Mouse (Mus musculus): ENCODE results near the gene Ackr3. TPM values are rescaled to one million over a fixed set of nuclear protein-coding genes. Genes with fewer than 3 reads are reported as not detected.

The Ackr3 gene
- polyA plus RNA-seq, 2 experiments, result 1.9 to 3.3 TPM

DNA sequence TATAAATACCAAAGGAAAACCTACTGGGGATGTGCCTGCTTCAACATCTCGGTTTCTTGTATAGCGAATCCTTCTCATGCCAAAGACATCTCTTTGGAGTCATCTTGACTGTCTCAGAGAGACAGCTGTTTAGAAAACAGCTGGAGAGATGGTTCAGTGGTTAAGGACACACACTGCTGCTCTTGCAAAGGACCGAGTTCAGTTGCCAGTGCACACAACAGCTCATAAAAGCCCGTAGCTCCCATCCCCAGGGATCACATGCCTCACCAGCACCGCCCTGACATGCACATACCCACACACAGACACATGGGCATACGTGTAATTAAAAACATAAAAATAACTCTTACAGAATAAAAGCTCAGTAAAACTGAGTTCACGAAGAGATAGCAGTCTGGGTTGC, 40.6 kb upstream of the Ackr3 start:
- Histone ChIP-seq H3K4me1 (replicated peaks; ENCODE audit: control insufficient read depth in 2 of 2, insufficient read depth in 2 of 2, low read length in 1 of 2) (no peaks in the 10 kb centered on the region), H3K36me3 (replicated peaks; ENCODE audit: control insufficient read depth, insufficient read depth, low read depth) (no peaks in the 10 kb centered on the region), H3K27ac (no peak overlapping the region), H3K4me3 (ENCODE audit: insufficient read depth in 1 of 2, low read depth in 2 of 2, low read length in 2 of 2) (no peak overlapping the region), H3K9ac (replicated peaks) (no peak overlapping the region), H3K9me3 (ENCODE audit: control insufficient read depth, low read length) (no peaks in the 10 kb centered on the region), H3K4me2 (ENCODE audit: low read depth) (no peak overlapping the region), H3K27me3 (ENCODE audit: control insufficient read depth, insufficient read depth, low read length) (no peaks in the 10 kb centered on the region)
- ATAC-seq (ENCODE audit: insufficient read depth), result no peak
- no peak for DNase-seq (ENCODE audit: low read depth in 3 of 3, low spot score in 3 of 3)
- TF ChIP-seq CTCF (IDR thresholded peaks at IDR 0.05; ENCODE audit: low read depth) (no peak), EP300 (IDR thresholded peaks at IDR 0.05; ENCODE audit: low read depth) (no peak)
- 67% methylated on average over 7 of the region's 7 CpGs for whole genome bisulfite sequencing (ENCODE audit: insufficient replicate concordance)

- no peak overlapping the region for H3K4me2 ChIP-seq (ENCODE audit: low read depth)
- H3K4me1 ChIP-seq (replicated peaks; ENCODE audit: control insufficient read depth in 2 of 2, insufficient read depth in 2 of 2, low read length in 1 of 2), result no peaks in the 10 kb centered on the region
- no peaks in the 10 kb centered on the region for H3K27me3 ChIP-seq (ENCODE audit: control insufficient read depth, insufficient read depth, low read length)
- H3K27ac ChIP-seq, result no peak overlapping the region
- DNase-seq (ENCODE audit: low read depth in 3 of 3, low spot score in 3 of 3), result no peak
- no peak for TF ChIP-seq CTCF (IDR thresholded peaks at IDR 0.05; ENCODE audit: low read depth)
- no peak for TF ChIP-seq EP300 (IDR thresholded peaks at IDR 0.05; ENCODE audit: low read depth)
- no peaks in the 10 kb centered on the region for H3K36me3 ChIP-seq (replicated peaks; ENCODE audit: control insufficient read depth, insufficient read depth, low read depth)
- no peaks in the 10 kb centered on the region for H3K9me3 ChIP-seq (ENCODE audit: control insufficient read depth, low read length)
- 42% methylated on average over 3 of the region's 3 CpGs for WGBS (ENCODE audit: insufficient replicate concordance)
- no peak overlapping the region for H3K4me3 ChIP-seq (ENCODE audit: insufficient read depth in 1 of 2, low read depth in 2 of 2, low read length in 2 of 2)
- ATAC-seq (ENCODE audit: insufficient read depth), result no peak
- H3K9ac ChIP-seq (replicated peaks), result no peak overlapping the region
These were observed 39.5 kb upstream of the Ackr3 start for GRCm38 (mm10) chr1:90164319-90164718.

GRCm38 (mm10) chr1:90174338-90174737, 29.4 kb upstream of the Ackr3 start:
- Histone ChIP-seq H3K4me2 (ENCODE audit: low read depth) (no peak overlapping the region), H3K9ac (replicated peaks) (no peak overlapping the region), H3K4me3 (ENCODE audit: insufficient read depth in 1 of 2, low read depth in 2 of 2, low read length in 2 of 2) (no peak overlapping the region), H3K4me1 (replicated peaks; ENCODE audit: control insufficient read depth in 2 of 2, insufficient read depth in 2 of 2, low read length in 1 of 2) (no peaks in the 10 kb centered on the region), H3K36me3 (replicated peaks; ENCODE audit: control insufficient read depth, insufficient read depth, low read depth) (no peaks in the 10 kb centered on the region), H3K27ac (no peak overlapping the region), H3K27me3 (ENCODE audit: control insufficient read depth, insufficient read depth, low read length) (no peaks in the 10 kb centered on the region), H3K9me3 (ENCODE audit: control insufficient read depth, low read length) (no peaks in the 10 kb centered on the region)
- DNase-seq (ENCODE audit: low read depth in 3 of 3, low spot score in 3 of 3) (no peak), ATAC-seq (ENCODE audit: insufficient read depth) (no peak)
- WGBS (ENCODE audit: insufficient replicate concordance), result 66% methylated on average over 8 of the region's 8 CpGs
- TF ChIP-seq EP300 (IDR thresholded peaks at IDR 0.05; ENCODE audit: low read depth) (no peak), CTCF (IDR thresholded peaks at IDR 0.05; ENCODE audit: low read depth) (no peak)

DNA sequence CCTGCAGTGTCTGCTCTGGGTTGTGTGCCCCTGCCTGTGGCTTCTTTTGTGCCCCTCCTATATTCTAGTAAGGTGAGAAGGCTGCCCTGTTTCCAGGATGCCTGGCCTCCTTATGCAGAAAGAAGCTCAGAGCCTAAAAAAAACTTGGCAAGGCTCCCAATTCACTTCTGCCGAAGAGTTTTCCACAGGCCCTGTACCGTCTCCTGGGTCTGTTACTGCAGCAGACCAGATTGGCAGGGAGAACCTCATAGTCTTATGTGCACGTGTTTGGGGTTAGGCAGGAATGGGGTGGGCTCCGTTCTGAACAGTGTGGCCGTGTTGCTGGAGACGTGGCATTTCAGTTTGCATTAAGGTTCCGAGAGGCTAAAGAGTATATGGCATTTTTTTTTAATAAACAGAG, 27.6 kb upstream of the Ackr3 start:
- no peak overlapping the region for H3K4me3 ChIP-seq (ENCODE audit: insufficient read depth in 1 of 2, low read depth in 2 of 2, low read length in 2 of 2)
- no peak overlapping the region for H3K4me2 ChIP-seq (ENCODE audit: low read depth)
- TF ChIP-seq CTCF (IDR thresholded peaks at IDR 0.05; ENCODE audit: low read depth) (no peak), EP300 (IDR thresholded peaks at IDR 0.05; ENCODE audit: low read depth) (no peak)
- no peaks in the 10 kb centered on the region for H3K4me1 ChIP-seq (replicated peaks; ENCODE audit: control insufficient read depth in 2 of 2, insufficient read depth in 2 of 2, low read length in 1 of 2)
- H3K27me3 ChIP-seq (ENCODE audit: control insufficient read depth, insufficient read depth, low read length), result no peaks in the 10 kb centered on the region
- H3K9ac ChIP-seq (replicated peaks), result no peak overlapping the region
- no peak overlapping the region for H3K27ac ChIP-seq
- 60% methylated on average over 7 of the region's 7 CpGs for WGBS (ENCODE audit: insufficient replicate concordance)
- ATAC-seq (ENCODE audit: insufficient read depth) (no peak), DNase-seq (ENCODE audit: low read depth in 3 of 3, low spot score in 3 of 3) (no peak)
- H3K36me3 ChIP-seq (replicated peaks; ENCODE audit: control insufficient read depth, insufficient read depth, low read depth), result no peaks in the 10 kb centered on the region
- H3K9me3 ChIP-seq (ENCODE audit: control insufficient read depth, low read length), result no peaks in the 10 kb centered on the region

- Histone ChIP-seq H3K4me1 (replicated peaks; ENCODE audit: control insufficient read depth in 2 of 2, insufficient read depth in 2 of 2, low read length in 1 of 2) (no peaks in the 10 kb centered on the region), H3K4me3 (ENCODE audit: insufficient read depth in 1 of 2, low read depth in 2 of 2, low read length in 2 of 2) (no peak overlapping the region), H3K9ac (replicated peaks) (no peak overlapping the region), H3K27ac (no peak overlapping the region), H3K4me2 (ENCODE audit: low read depth) (no peak overlapping the region), H3K27me3 (ENCODE audit: control insufficient read depth, insufficient read depth, low read length) (no peaks in the 10 kb centered on the region), H3K9me3 (ENCODE audit: control insufficient read depth, low read length) (no peaks in the 10 kb centered on the region), H3K36me3 (replicated peaks; ENCODE audit: control insufficient read depth, insufficient read depth, low read depth) (no peaks in the 10 kb centered on the region)
- DNase-seq (ENCODE audit: low read depth in 3 of 3, low spot score in 3 of 3) (no peak), ATAC-seq (ENCODE audit: insufficient read depth) (no peak)
- TF ChIP-seq CTCF (IDR thresholded peaks at IDR 0.05; ENCODE audit: low read depth) (no peak), EP300 (IDR thresholded peaks at IDR 0.05; ENCODE audit: low read depth) (no peak)
These were observed 26.2 kb upstream of the Ackr3 start for GRCm38 (mm10) chr1:90177565-90177964.
